Mouse (Mus musculus) stomach, postnatal 0 days (tissue): ENCODE data around the gene Ncam1.

Experiments used
- CTCF ChIP-seq: IDR thresholded peaks from 2 replicates; pipeline ENCODE4 v1.5.1; 2016; ENCODE audit warnings: antibody characterized with exemption, low read depth, mild to moderate bottlenecking, moderate library complexity
- EP300 ChIP-seq: optimal IDR thresholded peaks from 2 replicates; pipeline ENCODE3; 2016; ENCODE audit warnings: antibody characterized with exemption

- TF ChIP-seq CTCF: no peak
- no peak for TF ChIP-seq EP300
Observed at GRCm38 (mm10) chr9:49533455-49533854, 265.3 kb downstream of the Ncam1 start.
